Comparison of ENCODE assay signal across 8 mouse cellular contexts in the genomic region with DNA sequence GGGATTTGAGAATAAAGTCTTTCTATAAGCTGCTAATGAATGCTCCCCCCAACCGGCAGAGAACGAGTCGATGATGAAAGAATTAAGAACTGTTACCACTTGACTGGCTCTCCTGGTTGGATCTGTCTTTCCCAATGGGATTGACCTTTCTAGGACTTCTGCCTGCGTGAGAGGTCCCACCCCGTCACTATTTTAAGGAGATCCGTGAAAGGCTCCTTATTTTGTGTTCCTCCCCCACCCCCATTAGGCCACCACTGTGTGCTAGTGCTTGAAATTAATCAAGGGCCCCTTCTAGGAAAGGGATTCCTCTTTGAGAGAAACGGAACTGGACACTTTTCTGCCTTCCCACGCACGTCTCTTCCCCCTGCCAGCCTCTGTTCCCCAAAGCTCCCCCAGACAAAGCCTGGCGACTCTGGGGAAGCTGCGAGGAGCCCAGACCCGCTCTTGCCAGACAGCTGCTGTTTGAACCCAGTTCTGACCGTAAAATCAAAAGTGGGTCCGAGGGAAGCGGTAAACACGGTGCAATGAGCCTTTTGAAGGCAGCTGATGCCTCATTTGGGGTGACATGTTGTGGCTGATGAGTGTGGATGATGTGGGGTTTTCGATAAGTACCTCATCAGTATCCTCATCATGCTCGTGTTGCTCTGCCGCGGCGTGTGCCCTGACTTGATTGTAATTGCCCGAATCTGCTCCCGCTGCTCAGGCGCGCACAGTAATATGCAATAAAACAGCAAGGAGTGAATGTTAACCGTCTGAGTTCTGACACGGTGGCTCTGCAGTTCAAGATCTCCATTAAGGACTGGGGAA. TPM values are rescaled to one million over a fixed set of nuclear protein-coding genes. Genes with fewer than 3 reads are reported as not detected.
A peak's percentile ranks its signal among the peaks of the same experiment; 100 is the strongest.
DNase-seq lines count a peak whose midpoint lies in the region; ATAC-seq and TF ChIP-seq lines count a peak whose summit lies in the region.

No protein-coding gene starts in this region.

- 15% methylated on average over 27 of the region's 27 CpGs for WGBS in liver, embryonic 12.5 days (ENCODE audit: insufficient replicate concordance)
- 8% methylated on average over 27 of the region's 27 CpGs for WGBS in neural tube, embryonic 11.5 days

- no peak overlapping the region for H3K27ac ChIP-seq in testis, adult 2 months (ENCODE audit: control insufficient read depth, insufficient read depth, low read depth, low read length)
- H3K27ac ChIP-seq in liver, embryonic 12.5 days: no peak overlapping the region
- no peak overlapping the region for H3K27ac ChIP-seq in neural tube, embryonic 11.5 days (ENCODE audit: low read depth, low read length)

- peaks cover 5% of the 10 kb centered on the region for H3K4me1 ChIP-seq in testis, adult 2 months (ENCODE audit: control insufficient read depth, insufficient read depth, low read length)
- no peaks in the 10 kb centered on the region for H3K4me1 ChIP-seq in liver, embryonic 12.5 days
- 0 out of 2 replicates have a peak, but pooled peaks cover 4% of the 10 kb centered on the region for H3K4me1 ChIP-seq in neural tube, embryonic 11.5 days (ENCODE audit: control insufficient read depth, insufficient read depth, low read length)

- H3K9ac ChIP-seq in liver, embryonic 12.5 days: no peak overlapping the region
- H3K9ac ChIP-seq in neural tube, embryonic 11.5 days (ENCODE audit: low read length): peak overlapping the region; percentile 32; the same call in 1 of the 2 replicates

- TF ChIP-seq CTCF in testis, adult 2 months (IDR thresholded peaks at IDR 0.05; ENCODE audit: control insufficient read depth, insufficient read depth, insufficient replicate concordance, low read depth, low read length): no peak

- no peaks in the 10 kb centered on the region for H3K9me3 ChIP-seq in liver, embryonic 12.5 days (replicated peaks)
- H3K9me3 ChIP-seq in neural tube, embryonic 11.5 days (ENCODE audit: control insufficient read depth, low read length): no peaks in the 10 kb centered on the region

- TF ChIP-seq POLR2A in testis, adult 2 months (IDR thresholded peaks at IDR 0.05; ENCODE audit: control insufficient read depth, low read depth, low read length): no peak

- peak; percentile 16 for DNase-seq in adrenal gland, postnatal 10 days
- no peak for DNase-seq in adrenal gland, postnatal 25 days
- DNase-seq in testis, postnatal 10 days (ENCODE audit: low spot score): no peak
- DNase-seq in neural tube, embryonic 11.5 days (ENCODE audit: low spot score): peak; percentile 67
- DNase-seq in right cerebral cortex, postnatal 25 days: no peak
- no peak for DNase-seq in kidney, adult 9 months

- no peaks in the 10 kb centered on the region for H3K36me3 ChIP-seq in testis, adult 2 months (ENCODE audit: control insufficient read depth, insufficient read depth, low read length)
- no peaks in the 10 kb centered on the region for H3K36me3 ChIP-seq in liver, embryonic 12.5 days
- no peaks in the 10 kb centered on the region for H3K36me3 ChIP-seq in neural tube, embryonic 11.5 days (ENCODE audit: control insufficient read depth, insufficient read depth, low read length)

- 0 out of 2 replicates have a peak overlapping the region, but pooled peaks have one; percentile 4 for H3K4me3 ChIP-seq in testis, adult 2 months (ENCODE audit: control insufficient read depth, low read depth, low read length)
- peak overlapping the region; percentile 35 for H3K4me3 ChIP-seq in liver, embryonic 12.5 days
- H3K4me3 ChIP-seq in neural tube, embryonic 11.5 days (ENCODE audit: low read depth, low read length): peak overlapping the region; percentile 31

- no peaks in the 10 kb centered on the region for H3K27me3 ChIP-seq in testis, adult 2 months (ENCODE audit: control insufficient read depth, insufficient read depth, low read length)
- peaks cover 16% of the 10 kb centered on the region; the same call in 1 of the 2 replicates for H3K27me3 ChIP-seq in liver, embryonic 12.5 days (replicated peaks)
- peaks cover 5% of the 10 kb centered on the region; the same call in 1 of the 2 replicates for H3K27me3 ChIP-seq in neural tube, embryonic 11.5 days (ENCODE audit: control insufficient read depth, insufficient read depth, low read length)

- ATAC-seq in liver, embryonic 12.5 days: no peak
- peak; percentile 74 for ATAC-seq in neural tube, embryonic 11.5 days (ENCODE audit: insufficient read depth, low FRiP score, low TSS enrichment)

- H3K4me2 ChIP-seq in liver, embryonic 12.5 days: peak overlapping the region; percentile 55
- peak overlapping the region; percentile 56 for H3K4me2 ChIP-seq in neural tube, embryonic 11.5 days (ENCODE audit: low read depth)

RNA-seq across cellular contexts. Expression of gene Mbip, which starts 44.0 kb away (rescaled TPM):
- total RNA-seq in adrenal gland, postnatal 10 days (2021): 10 to 100 TPM; 15.7 to 19.6 TPM
- total RNA-seq in adrenal gland, postnatal 25 days (2021): 16.5 and 19.7 TPM in 2 replicates
- polyA plus RNA-seq in testis, adult 2 months (2012; rRNA removed): 6.4 and 10.1 TPM in 2 replicates
- polyA plus RNA-seq in liver, embryonic 12.5 days (2016; fragmentation: Nextera tagmentation; extraction: Ambion mirVana): 15.8 and 15.9 TPM in 2 replicates
- polyA plus RNA-seq in neural tube, embryonic 11.5 days (2014; fragmentation: Nextera tagmentation; extraction: Ambion mirVana): 43.0 and 43.2 TPM in 2 replicates

Comparison
In these comparisons a context has a peak if more than half of its experiments do, and no peak if none do; other contexts are left out.
1. DNase-seq: peak in adrenal gland, postnatal 10 days (single experiment) and neural tube, embryonic 11.5 days (single experiment); none in adrenal gland, postnatal 25 days (single experiment), testis, postnatal 10 days (single experiment), right cerebral cortex, postnatal 25 days (single experiment) and kidney, adult 9 months (single experiment).
2. Peak in every context shown above with its lines, with median percentiles within 50 percentile points of each other: H3K4me3 ChIP-seq.